Mouse (Mus musculus) urinary bladder, postnatal 25 days (tissue): ENCODE measurements around the gene Zfp936.
"Not testable (repeated sequence)": the region's sequence is repeated elsewhere in the genome, so short reads cannot be mapped to it uniquely, and the experiment has no call there.

Source experiments
- DNase-seq: peaks from one replicate; pipeline ENCODE4 v3.0.0; 2022; ENCODE audit warnings: low spot score

The Zfp936 gene

DNA sequence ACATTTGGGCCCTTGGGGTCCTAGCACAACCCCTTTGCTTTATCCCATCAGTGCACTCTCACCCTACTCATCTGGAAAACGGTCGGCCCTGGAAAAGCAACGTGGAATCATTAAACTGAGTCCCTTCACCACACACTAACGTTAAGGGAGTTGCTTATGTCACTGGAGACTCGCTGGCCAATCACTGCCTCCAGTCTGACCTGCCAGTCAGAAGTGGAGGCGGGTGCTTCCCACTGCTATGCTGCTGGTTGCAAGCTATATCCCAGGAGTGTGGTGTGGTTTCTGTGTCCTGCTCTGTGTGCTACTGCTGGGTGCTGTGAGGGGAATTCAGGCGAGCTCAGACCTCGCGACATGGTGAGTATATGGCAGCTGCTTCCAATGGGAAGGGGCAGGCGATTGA, at the start of gene Zfp936:
Gene Zfp936 (plus strand): TSS at position 301 of the 400 bp plus-strand sequence.
- not testable (repeated sequence) for DNase-seq

DNA sequence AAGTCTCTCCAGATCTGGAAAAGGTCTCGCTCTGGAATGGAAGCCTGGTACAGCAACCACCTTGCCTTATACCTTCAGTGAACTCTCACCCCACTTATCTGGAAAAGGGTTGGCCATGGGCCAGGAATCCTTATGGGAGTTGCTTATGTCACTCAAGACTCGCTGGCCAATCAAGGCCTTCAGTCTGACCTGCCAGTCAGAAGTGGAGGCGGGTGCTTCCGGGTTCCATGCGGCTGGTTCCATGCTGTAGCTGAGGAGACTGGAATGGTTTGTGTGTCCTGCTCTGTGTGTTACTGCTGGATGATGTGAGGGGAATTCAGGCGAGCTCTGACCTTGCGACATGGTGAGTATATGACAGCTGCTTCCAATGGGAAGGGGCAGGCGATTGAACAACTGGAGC, 36.2 kb upstream of the Zfp936 start:
- no peak for DNase-seq

DNA sequence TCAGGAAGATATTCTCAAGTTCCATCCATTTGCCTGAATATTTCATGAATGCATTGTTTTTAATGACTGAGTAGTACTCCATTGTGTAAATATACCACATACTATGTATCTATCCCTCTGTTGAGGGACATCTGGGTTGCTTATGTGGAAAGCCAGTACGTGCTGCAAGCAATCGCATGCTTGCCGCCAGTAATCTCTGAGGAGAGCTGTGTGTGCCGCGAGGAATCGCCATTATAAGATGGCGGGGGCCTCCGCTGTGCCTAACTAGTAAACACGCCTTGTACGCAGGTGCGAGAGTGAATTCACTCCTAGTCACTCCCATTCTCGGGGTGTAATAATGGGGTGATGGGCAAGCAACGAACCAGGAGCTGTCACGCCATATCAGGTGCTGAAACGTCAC, 14.7 kb downstream of the Zfp936 start:
- DNase-seq: not testable (repeated sequence)

- DNase-seq: not testable (repeated sequence)
Observed at GRCm38 (mm10) chr7:43164121-43164520, 50.1 kb downstream of the Zfp936 start.

- not testable (repeated sequence) for DNase-seq
Observed at GRCm38 (mm10) chr7:43167101-43167500, 53.1 kb downstream of the Zfp936 start.

- DNase-seq: not testable (repeated sequence)
Observed at GRCm38 (mm10) chr7:43167811-43168210, 53.8 kb downstream of the Zfp936 start.

GRCm38 (mm10) chr7:43168212-43168611, 54.2 kb downstream of the Zfp936 start:
- not testable (repeated sequence) for DNase-seq

- DNase-seq: no peak
Observed at GRCm38 (mm10) chr7:43177003-43177702, 63.1 kb downstream of the Zfp936 start.

DNA sequence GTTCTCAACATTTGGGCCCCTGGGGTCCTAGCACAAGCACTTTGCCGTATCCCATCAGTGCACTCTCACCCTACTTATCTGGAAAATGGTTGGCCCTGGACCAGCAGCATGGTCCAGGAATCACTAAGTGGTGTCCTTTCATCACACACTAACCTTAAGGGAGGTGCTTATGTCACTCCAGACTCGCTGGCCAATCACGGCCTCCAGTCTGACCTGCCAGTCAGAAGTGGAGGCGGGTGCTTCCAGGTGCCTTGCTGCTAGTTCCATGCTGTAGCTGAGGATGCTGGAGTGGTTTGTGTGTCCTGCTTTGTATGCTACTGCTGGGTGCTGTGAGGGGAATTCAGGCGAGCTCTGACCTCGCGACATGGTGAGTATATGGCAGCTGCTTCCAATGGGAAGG, 99.8 kb downstream of the Zfp936 start:
- DNase-seq: not testable (repeated sequence)
